Mouse (Mus musculus): ENCODE data around the gene Rad17. TPM values are rescaled to one million over a fixed set of nuclear protein-coding genes. Genes with fewer than 3 reads are reported as not detected.

The Rad17 gene
- polyA plus RNA-seq, 1 experiment from 2014 or later = 24.5 TPM

DNA sequence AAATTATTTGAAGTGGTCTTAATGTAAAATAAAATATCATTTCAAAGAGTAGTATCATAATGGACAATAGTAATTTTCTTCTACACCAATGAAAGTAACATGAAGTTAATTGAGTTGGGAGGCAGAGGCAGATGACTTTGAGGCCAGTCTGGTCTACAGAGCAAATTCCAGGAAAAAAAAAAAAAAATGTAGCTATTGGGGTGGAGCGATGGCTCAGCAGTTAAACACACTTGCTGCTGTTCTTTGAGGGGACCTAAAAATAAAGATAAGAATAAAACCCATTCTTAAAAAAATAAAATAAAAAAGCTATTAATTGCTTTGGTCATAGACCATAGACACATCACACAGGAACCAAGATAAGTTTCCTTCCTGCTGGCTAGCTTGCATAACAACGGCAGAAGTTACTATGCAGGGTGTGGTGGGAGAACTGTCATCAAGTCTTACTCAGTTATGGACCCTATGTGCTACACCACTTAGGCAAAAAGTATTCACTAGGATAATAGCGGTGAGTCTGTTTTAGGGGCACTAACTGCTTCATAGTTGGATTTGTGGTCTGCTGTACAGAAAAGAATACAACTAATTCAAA, 16.7 kb downstream of the Rad17 start:
- H3K4me1 ChIP-seq (ENCODE audit: control insufficient read depth, insufficient read depth, low read length) = no peaks in the 10 kb centered on the region
- 71% methylated on average over 3 of the region's 3 CpGs for WGBS (ENCODE audit: insufficient replicate concordance)
- H3K4me3 ChIP-seq (ENCODE audit: low read depth, low read length) = no peak overlapping the region
- no peak overlapping the region for H3K4me2 ChIP-seq
- H3K27ac ChIP-seq (ENCODE audit: low read depth, low read length) = no peak overlapping the region
- no peaks in the 10 kb centered on the region for H3K9me3 ChIP-seq (replicated peaks; ENCODE audit: control insufficient read depth, low read length)
- H3K36me3 ChIP-seq (ENCODE audit: control insufficient read depth, insufficient read depth, low read length) = peaks cover 17% of the 10 kb centered on the region
- no peak overlapping the region for H3K9ac ChIP-seq (ENCODE audit: low read depth, low read length)
- no peak for ATAC-seq (replicated peaks; ENCODE audit: insufficient number of reproducible peaks, low FRiP score, low TSS enrichment)
- no peaks in the 10 kb centered on the region for H3K27me3 ChIP-seq (ENCODE audit: control insufficient read depth, insufficient read depth, low read length)

DNA sequence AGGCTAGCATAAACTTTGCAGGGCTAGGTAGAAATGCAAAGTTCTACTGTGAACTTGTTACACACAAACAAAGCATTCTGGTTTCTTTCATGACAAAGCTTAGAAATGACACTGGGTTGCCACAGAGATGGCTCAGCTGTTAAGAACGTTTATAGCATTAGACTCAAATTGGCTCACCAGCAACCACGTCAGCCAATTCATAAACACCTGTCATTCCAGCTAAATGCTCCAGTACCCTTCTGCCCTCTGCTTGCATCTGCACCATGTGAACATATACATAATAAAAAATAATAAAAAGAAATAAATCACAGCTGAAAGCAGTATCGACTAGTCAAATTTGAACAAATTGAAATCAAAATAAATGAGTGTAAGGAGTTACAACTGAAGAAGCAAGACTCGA, 28.6 kb downstream of the Rad17 start:
- Histone ChIP-seq H3K27me3 (ENCODE audit: control insufficient read depth, insufficient read depth, low read length) (peaks cover 5% of the 10 kb centered on the region; the same call in 1 of the 2 replicates), H3K9ac (ENCODE audit: low read depth, low read length) (no peak overlapping the region), H3K9me3 (replicated peaks; ENCODE audit: control insufficient read depth, low read length) (no peaks in the 10 kb centered on the region), H3K36me3 (ENCODE audit: control insufficient read depth, insufficient read depth, low read length) (peaks cover 17% of the 10 kb centered on the region), H3K27ac (ENCODE audit: low read depth, low read length) (no peak overlapping the region), H3K4me2 (no peak overlapping the region), H3K4me3 (ENCODE audit: low read depth, low read length) (no peak overlapping the region), H3K4me1 (ENCODE audit: control insufficient read depth, insufficient read depth, low read length) (no peaks in the 10 kb centered on the region)
- WGBS (ENCODE audit: insufficient replicate concordance) = 86% methylated on average over 4 of the region's 4 CpGs
- ATAC-seq (replicated peaks; ENCODE audit: insufficient number of reproducible peaks, low FRiP score, low TSS enrichment) = no peak

DNA sequence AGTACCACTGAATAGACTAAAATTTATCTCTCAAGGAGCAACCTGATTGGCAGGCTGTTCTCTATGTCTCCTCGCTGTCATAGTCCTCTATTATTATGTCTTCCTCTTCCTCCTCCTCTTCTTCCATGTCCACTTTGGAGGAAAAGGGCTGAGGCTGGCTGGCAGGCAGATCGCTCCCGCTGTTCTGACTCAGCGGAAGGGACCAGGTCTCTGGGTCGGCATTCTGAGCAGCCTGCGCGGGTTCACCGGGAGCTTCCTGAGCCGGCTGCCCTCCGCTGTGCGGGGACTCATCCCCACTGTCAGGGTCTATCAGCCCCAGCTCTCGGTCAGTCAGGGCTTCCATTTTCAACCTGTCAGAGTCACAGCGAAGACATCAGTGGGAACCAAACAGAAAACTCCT, 33.3 kb downstream of the Rad17 start:
- no peaks in the 10 kb centered on the region for H3K9me3 ChIP-seq (replicated peaks; ENCODE audit: control insufficient read depth, low read length)
- H3K4me1 ChIP-seq (ENCODE audit: control insufficient read depth, insufficient read depth, low read length) = 0 out of 2 replicates have a peak, but pooled peaks cover 2% of the 10 kb centered on the region
- no peak overlapping the region for H3K4me3 ChIP-seq (ENCODE audit: low read depth, low read length)
- H3K9ac ChIP-seq (ENCODE audit: low read depth, low read length) = no peak overlapping the region
- no peak overlapping the region for H3K27ac ChIP-seq (ENCODE audit: low read depth, low read length)
- H3K27me3 ChIP-seq (ENCODE audit: control insufficient read depth, insufficient read depth, low read length) = peaks cover 5% of the 10 kb centered on the region; the same call in 1 of the 2 replicates
- no peak for ATAC-seq (replicated peaks; ENCODE audit: insufficient number of reproducible peaks, low FRiP score, low TSS enrichment)
- H3K36me3 ChIP-seq (ENCODE audit: control insufficient read depth, insufficient read depth, low read length) = peaks cover 8% of the 10 kb centered on the region
- WGBS (ENCODE audit: insufficient replicate concordance) = 78% methylated on average over 13 of the region's 13 CpGs
- H3K4me2 ChIP-seq = no peak overlapping the region

DNA sequence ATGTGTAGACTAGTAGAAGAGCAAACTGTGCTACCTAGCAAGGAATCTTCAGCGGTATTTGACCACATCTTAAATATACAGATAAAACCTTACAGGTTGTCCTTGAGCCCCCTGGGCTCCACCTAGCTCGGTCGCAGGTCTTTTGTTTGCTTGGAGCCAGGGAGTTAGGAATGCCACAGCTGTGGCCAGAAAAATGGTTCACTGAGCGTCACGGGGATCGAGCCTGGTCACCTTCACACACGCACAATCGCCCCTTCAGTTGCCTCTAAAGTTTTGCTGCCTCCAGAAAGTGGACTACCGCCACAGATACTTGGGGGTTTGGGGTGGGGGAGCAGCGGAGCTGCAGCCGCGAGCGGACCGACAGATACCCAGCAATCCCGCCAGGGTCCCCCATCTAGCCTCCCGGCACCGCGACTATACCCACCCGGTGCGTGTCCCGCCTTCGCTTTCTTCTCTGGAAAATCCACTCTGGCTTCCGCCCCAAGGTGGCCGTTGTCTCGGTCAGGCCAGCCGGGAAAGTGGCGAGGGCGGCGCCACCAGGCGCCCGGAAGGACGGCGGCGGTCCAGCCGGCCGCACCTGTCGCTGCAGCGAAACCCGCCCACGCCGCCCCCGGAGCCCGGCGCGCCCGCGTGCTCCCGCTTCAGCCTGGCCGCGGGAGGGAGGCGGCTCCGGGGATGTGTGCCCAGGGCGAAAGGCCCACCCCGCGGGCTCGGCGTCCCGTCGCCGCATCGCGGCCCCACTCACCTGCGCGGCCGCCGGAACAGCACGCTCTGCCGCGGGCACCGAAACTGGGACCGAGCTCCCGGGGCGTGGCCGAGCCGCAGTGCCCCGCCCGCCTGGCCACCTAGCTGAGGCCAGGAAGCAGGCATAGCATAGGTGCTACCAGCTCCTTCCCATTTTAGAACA, 34.4 kb downstream of the Rad17 start, which contains the start of gene Marveld2:
Gene Marveld2, minus strand, starts transcription at position 791 of the 907 bp plus-strand sequence.
- H3K4me2 ChIP-seq = peak within 1 kb of the TSS; percentile 98
- peak within 1 kb of the TSS; percentile 77 for H3K4me3 ChIP-seq (ENCODE audit: low read depth, low read length)
- H3K27me3 ChIP-seq (ENCODE audit: control insufficient read depth, insufficient read depth, low read length) = peaks cover 5% of the 10 kb centered on the region; the same call in 1 of the 2 replicates
- H3K4me1 ChIP-seq (ENCODE audit: control insufficient read depth, insufficient read depth, low read length) = 0 out of 2 replicates have a peak, but pooled peaks cover 2% of the 10 kb centered on the region
- ATAC-seq (replicated peaks; ENCODE audit: insufficient number of reproducible peaks, low FRiP score, low TSS enrichment) = peak; percentile 67
- H3K9me3 ChIP-seq (replicated peaks; ENCODE audit: control insufficient read depth, low read length) = no peaks in the 10 kb centered on the region
- no peak within 1 kb of the TSS for H3K27ac ChIP-seq (ENCODE audit: low read depth, low read length)
- H3K36me3 ChIP-seq (ENCODE audit: control insufficient read depth, insufficient read depth, low read length) = peaks cover 4% of the 10 kb centered on the region
- WGBS (ENCODE audit: insufficient replicate concordance) = 2% methylated on average over 63 of the region's 77 CpGs
- peak within 1 kb of the TSS; percentile 72 for H3K9ac ChIP-seq (ENCODE audit: low read depth, low read length)

DNA sequence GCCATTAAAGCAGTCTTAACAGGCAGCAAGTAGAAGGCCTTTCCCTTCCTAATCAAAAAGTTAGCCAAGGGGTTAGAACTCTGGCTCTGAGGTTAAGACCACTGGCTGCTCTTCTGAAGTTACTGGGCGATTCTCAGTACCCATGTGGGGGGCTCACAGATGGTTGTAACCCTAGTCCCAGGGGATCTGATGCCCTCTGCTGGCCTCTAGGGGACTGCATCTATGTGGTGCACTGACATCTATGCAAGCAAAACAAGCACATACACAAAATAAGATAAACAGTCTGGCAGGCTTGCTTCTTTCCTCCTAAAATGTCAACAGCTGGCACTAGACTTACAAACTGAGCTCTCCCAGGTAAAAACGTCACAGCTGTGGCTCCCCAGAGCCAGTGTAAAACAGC, 37.9 kb downstream of the Rad17 start:
- Histone ChIP-seq H3K9me3 (replicated peaks; ENCODE audit: control insufficient read depth, low read length) (no peaks in the 10 kb centered on the region), H3K9ac (ENCODE audit: low read depth, low read length) (no peak overlapping the region), H3K4me2 (no peak overlapping the region), H3K4me3 (ENCODE audit: low read depth, low read length) (no peak overlapping the region), H3K27me3 (ENCODE audit: control insufficient read depth, insufficient read depth, low read length) (peaks cover 5% of the 10 kb centered on the region; the same call in 1 of the 2 replicates), H3K27ac (ENCODE audit: low read depth, low read length) (no peak overlapping the region), H3K4me1 (ENCODE audit: control insufficient read depth, insufficient read depth, low read length) (0 out of 2 replicates have a peak, but pooled peaks cover 2% of the 10 kb centered on the region), H3K36me3 (ENCODE audit: control insufficient read depth, insufficient read depth, low read length) (no peaks in the 10 kb centered on the region)
- ATAC-seq (replicated peaks; ENCODE audit: insufficient number of reproducible peaks, low FRiP score, low TSS enrichment) = no peak
- 49% methylated on average over 2 of the region's 2 CpGs for WGBS (ENCODE audit: insufficient replicate concordance)

DNA sequence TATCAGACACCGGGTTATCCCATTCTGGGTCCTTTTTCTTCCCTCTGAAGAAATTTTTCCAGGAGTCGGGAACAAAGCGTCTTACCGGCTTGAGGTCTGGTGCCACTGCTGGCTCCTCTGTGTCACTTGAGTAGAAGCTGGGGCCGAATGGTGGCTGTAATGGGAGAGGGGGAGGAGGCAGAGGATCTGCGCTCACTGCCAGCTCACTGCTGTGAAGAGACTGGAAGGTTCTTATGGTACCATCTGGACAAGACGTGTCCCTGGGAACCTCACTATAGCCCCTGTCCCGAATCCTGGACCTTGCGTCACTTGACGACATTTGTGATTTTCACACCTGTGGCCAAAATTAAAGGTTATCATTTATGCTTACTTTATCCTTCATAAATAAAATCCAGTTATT, 38.6 kb downstream of the Rad17 start:
- Histone ChIP-seq H3K9ac (ENCODE audit: low read depth, low read length) (no peak overlapping the region), H3K36me3 (ENCODE audit: control insufficient read depth, insufficient read depth, low read length) (no peaks in the 10 kb centered on the region), H3K27ac (ENCODE audit: low read depth, low read length) (no peak overlapping the region), H3K4me3 (ENCODE audit: low read depth, low read length) (no peak overlapping the region), H3K4me1 (ENCODE audit: control insufficient read depth, insufficient read depth, low read length) (0 out of 2 replicates have a peak, but pooled peaks cover 2% of the 10 kb centered on the region), H3K9me3 (replicated peaks; ENCODE audit: control insufficient read depth, low read length) (no peaks in the 10 kb centered on the region), H3K4me2 (no peak overlapping the region), H3K27me3 (ENCODE audit: control insufficient read depth, insufficient read depth, low read length) (peaks cover under 1% of the 10 kb centered on the region; the same call in 1 of the 2 replicates)
- ATAC-seq (replicated peaks; ENCODE audit: insufficient number of reproducible peaks, low FRiP score, low TSS enrichment) = no peak
- WGBS (ENCODE audit: insufficient replicate concordance) = 91% methylated on average over 10 of the region's 10 CpGs

DNA sequence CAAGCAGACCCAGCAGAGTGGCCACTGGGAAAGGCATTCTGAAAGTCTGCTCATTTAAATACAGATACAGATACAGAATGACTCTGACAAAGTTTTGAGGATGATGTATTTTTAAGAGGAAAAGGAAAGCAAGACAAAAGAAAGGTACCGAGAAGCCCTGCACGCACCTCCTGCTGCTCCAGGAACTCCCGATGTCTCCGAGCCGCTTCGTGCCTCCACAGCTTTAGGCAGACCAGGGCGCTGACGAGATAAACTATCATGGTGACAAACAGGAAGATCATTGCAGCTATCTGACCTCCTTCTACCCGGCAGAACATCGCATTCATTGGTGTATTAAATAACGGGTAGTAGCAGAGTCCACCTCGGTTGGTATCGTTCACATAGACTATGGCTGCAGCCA, 39.6 kb downstream of the Rad17 start:
- no peak overlapping the region for H3K4me2 ChIP-seq
- no peak for ATAC-seq (replicated peaks; ENCODE audit: insufficient number of reproducible peaks, low FRiP score, low TSS enrichment)
- no peak overlapping the region for H3K27ac ChIP-seq (ENCODE audit: low read depth, low read length)
- H3K36me3 ChIP-seq (ENCODE audit: control insufficient read depth, insufficient read depth, low read length) = no peaks in the 10 kb centered on the region
- H3K4me1 ChIP-seq (ENCODE audit: control insufficient read depth, insufficient read depth, low read length) = no peaks in the 10 kb centered on the region
- no peaks in the 10 kb centered on the region for H3K27me3 ChIP-seq (ENCODE audit: control insufficient read depth, insufficient read depth, low read length)
- H3K4me3 ChIP-seq (ENCODE audit: low read depth, low read length) = no peak overlapping the region
- H3K9ac ChIP-seq (ENCODE audit: low read depth, low read length) = no peak overlapping the region
- no peaks in the 10 kb centered on the region for H3K9me3 ChIP-seq (replicated peaks; ENCODE audit: control insufficient read depth, low read length)
- WGBS (ENCODE audit: insufficient replicate concordance) = 72% methylated on average over 13 of the region's 13 CpGs

DNA sequence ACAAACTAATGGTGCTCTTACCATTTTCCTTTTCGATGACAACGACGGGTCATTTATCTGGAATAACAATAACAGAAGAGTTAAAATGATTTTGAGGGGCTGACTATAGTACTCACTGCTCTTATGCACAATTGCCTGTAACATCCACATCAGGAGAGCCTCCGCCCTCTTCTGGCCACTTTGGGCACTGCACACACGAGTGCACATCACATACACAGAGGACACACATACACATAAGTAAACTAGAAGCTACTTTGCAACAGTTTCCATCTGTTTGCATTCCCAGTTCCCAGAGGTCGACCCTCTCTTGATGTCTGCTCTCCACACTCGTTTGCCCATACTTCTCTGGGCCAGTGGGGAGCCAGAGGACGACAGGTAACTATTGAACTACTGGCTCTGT, 43.1 kb downstream of the Rad17 start:
- H3K27me3 ChIP-seq (ENCODE audit: control insufficient read depth, insufficient read depth, low read length) = no peaks in the 10 kb centered on the region
- H3K4me3 ChIP-seq (ENCODE audit: low read depth, low read length) = no peak overlapping the region
- 81% methylated on average over 8 of the region's 8 CpGs for WGBS (ENCODE audit: insufficient replicate concordance)
- H3K9me3 ChIP-seq (replicated peaks; ENCODE audit: control insufficient read depth, low read length) = no peaks in the 10 kb centered on the region
- ATAC-seq (replicated peaks; ENCODE audit: insufficient number of reproducible peaks, low FRiP score, low TSS enrichment) = no peak
- no peaks in the 10 kb centered on the region for H3K4me1 ChIP-seq (ENCODE audit: control insufficient read depth, insufficient read depth, low read length)
- no peak overlapping the region for H3K4me2 ChIP-seq
- no peak overlapping the region for H3K9ac ChIP-seq (ENCODE audit: low read depth, low read length)
- no peaks in the 10 kb centered on the region for H3K36me3 ChIP-seq (ENCODE audit: control insufficient read depth, insufficient read depth, low read length)
- no peak overlapping the region for H3K27ac ChIP-seq (ENCODE audit: low read depth, low read length)
